Mouse (Mus musculus) megakaryocyte progenitor cell, adult 5-6 weeks (primary cell): ENCODE results near the gene Pex12. TPM values are rescaled to one million over a fixed set of nuclear protein-coding genes. Genes with fewer than 3 reads are reported as not detected.
"Not testable (repeated sequence)": the region's sequence is repeated elsewhere in the genome, so short reads cannot be mapped to it uniquely, and the experiment has no call there.

ENCODE experiments used
- ATAC-seq: replicated peaks from 2 replicates; pipeline ENCODE4 v1.8.0; 2016; ENCODE audit warnings: mild to moderate bottlenecking, moderate TSS enrichment, inconsistent platforms; ENCODE audit not compliant: poor library complexity
- total RNA-seq, 2 experiments: library from RNA; stranded (forward) in 1 of 2; stranded (reverse) in 1 of 2; fragments of 157-497, 149-512 nt in 1 of 2; fragments of 200-1000 nt in 1 of 2; gene quantifications; 2 replicates each; pipeline versions ENCODE4 v1.2.3 to v1.2.4; 2015 to 2017

Gene Pex12
- total RNA-seq (2015) (12.8 and 13.0 TPM in 2 replicates), total RNA-seq (2017) (4.7 and 8.7 TPM in 2 replicates)

DNA sequence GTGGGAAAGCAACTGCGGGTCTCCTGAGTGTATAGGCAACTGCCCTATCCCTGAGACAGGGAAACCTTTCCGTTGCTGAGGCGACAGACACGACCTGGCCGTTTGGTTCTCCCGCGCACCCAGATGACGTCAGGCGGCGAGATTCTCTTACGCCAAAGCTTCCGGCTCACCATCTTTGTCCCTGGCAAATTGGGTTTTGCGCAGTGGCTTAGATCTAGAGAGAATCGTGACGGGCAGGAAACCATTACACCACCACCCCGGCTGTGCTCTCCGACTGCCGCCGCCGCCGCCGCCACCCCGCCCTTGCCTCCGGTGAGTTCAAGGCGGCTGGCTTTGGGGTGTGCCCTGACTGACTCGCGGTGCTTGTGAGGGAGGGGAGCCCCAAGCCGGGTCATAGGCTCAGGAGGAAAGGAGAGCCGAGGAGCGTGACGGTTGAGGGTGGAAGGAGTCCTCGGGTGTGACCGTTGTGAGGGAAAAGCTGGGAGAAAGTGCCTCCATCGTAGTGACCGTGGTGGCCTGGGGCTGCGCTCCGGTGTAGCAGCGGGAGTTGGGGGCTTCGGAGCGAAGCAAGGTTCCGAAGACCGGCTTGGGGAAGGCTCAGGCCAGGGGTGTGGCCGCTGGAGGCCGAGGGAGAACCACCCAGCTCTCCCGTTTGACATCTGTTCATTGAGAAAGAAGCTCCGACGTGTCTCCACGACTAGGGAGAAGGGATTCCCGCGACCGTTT is at the start of gene Pex12:
Pex12 (minus strand) TSS at position 61 of the 726 bp plus-strand sequence.
- ATAC-seq = peak; percentile 70

DNA sequence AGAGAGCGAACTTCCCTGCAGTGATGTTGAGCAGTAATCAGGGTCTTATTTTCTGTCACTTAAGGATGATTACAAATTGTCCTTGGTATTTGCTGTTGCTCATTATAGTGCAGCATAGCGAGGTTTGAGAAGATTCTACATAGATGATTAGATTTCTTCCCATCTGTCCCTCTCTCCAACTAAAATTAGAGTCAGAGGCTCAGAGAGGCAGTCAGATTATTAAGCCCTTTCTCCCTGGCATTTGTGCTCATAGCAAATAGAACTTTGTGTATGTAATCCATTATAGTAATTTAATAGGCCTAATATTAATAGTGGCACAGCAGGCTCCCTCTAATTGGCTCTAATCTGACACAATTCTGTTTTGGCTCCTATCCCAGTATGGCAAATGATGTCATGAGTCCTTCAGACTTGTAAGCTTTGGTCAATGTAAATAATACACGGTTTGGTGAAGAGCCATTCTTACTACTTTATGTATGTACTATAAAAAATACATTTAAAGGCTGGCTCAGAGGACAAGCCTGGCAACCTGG is 39.4 kb upstream of the Pex12 start:
- no peak for ATAC-seq

DNA sequence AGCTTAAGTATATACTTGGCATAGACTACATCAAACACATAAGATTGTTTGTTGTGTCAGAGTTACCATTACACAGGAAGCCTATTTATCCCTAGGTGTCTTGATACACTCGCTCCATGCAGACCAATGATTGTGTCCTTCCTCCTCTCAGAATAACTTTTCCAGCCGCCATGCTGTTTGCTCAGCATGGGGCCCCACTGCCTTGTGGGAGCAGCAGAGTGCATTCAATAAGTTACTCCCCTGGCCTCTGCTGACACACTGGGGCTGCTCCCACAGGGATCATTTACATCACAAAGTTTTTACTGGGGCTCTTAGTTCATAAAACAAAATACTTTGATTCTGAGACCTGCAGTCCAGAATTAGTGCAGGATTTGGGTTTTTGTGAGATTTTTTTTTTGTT is 37.3 kb upstream of the Pex12 start:
- no peak for ATAC-seq

DNA sequence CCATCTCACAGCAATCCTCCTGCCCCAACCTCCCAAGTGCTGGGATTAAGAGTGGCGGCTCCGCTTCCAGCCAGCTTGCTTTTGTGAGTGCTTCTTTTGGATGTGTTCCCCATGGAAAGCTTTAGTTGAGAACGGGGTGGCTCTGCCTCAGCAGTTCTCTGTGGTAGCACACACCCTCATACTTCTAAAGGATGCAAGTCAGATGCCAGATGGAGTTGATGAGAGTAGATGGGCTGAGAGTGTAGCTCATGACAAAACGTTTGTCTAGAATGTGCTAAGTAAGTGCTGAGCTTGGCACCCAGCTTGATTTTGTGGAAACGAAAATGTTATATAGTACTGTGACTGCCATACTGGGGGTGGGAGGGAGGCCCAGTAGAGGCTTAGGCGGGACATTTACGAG is 33.4 kb upstream of the Pex12 start:
- no peak for ATAC-seq

DNA sequence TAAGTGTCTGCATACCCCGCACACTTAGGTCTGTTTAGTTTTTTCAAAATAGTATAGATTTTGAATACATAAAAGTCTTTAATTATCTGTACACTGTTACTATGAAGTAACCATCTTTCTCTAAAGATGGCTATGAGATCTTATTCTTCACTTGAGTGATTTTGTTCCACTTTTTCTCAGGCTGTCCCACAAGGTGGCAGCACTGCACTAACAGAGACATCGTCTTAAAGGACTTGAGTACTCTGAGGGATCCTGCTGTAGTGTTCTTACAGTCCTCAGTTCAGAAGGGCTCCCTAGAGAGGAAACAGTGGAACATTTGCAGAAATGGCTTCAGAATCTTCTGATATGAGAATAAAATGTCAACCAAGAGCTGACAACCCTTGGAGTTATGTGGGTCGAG is 25.0 kb upstream of the Pex12 start:
- ATAC-seq = peak; percentile 74

DNA sequence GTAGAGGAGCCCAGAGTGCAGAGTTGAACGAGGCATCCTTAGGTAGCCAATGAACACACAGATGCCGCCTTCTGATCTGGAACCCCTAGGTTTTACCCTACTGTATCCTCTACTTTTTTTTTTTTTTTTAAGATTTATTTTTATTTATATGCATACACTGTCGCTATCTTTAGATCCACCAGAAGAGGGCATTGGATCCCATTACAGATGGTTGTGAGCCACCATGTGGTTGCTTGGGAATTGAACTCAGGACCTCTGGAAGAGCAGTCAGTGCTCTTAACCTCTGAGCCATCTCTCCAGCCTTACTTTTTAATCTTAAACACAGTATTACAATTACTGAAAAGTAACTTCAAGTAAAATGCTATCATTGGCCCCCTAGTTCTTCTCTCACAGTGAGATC is 24.3 kb upstream of the Pex12 start:
- not testable (repeated sequence) for ATAC-seq

DNA sequence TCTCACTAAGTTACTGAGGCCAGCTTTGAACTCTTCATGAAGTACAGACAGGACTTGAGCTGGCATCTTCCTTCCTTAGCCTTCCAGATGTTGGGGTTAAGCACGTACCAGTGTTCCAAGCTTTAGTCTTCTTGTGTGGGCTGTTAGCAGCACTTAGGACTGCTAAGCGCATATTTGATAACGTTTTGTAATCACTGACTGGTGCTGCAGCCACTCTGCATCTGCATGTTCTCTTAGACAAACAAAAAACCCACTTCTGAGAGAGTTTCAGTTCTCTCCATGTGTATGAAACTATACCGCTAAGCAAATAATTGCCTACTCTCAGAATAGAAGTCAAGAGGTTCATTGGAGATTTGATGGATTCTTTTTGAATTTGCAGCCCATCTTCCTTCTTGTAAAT is 16.7 kb upstream of the Pex12 start:
- no peak for ATAC-seq

DNA sequence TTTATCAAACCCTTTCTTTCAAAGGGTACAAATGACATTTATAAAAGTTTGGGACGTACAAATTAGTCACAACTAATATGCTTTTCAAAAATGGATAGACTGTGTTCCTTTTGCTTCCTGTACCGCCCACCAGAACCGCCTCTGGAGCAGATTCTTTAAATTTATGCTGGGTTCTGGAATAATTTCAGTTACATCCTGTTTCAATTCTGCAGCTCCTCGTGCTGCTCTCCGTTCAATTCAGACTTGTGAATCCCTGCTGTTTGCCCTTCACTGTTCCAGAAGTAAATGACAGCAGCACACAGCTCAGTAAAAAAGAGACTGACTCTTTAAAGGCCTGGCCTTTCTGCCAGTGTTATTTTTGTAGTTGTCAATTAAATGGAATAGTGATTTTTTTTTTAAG is 10.1 kb upstream of the Pex12 start:
- ATAC-seq = no peak

DNA sequence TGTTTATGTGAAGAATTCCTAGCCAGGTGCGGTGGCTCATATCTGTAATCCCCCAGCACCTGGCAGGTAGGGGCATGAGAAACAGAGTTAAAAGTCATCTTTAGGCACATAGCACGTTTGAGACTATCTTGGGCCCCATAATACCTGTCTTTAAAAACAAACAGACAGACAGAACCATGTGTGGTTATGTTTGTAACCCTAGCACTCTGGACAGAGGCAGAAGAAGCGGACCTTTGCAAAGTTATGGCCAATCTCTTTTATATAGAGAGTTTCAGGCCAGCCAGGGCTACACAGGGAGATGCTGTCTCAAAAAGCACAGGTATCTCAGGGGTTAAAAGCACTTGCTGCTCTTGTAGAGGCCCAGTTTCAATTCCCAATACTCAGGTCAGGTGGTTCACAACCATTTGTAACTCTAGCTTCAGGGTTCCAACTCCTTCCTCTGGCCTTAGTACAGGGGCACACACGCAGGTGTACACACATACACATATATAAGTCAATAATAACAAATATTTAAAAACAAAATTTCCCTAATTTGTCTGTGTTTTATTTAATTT is 4.4 kb upstream of the Pex12 start:
- no peak for ATAC-seq

DNA sequence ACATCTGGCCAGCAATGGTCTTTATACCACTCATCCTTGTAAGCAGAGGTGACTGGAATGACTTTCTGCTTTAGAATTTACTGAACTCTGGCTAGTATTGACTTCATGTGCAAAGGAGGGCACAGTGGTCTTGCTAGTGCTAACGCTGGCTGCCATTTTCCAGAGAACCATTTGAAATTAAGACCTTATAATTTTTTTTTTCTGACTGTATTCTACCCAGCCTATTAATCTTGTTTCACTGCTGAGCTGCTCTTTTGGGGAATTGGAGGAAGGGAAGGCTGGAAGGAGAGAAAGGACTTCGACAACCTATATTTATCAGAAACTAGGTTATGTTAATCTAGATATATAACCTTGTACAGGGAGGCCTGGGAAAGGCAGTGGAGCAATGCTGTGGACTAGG is 2.1 kb upstream of the Pex12 start:
- ATAC-seq = no peak

DNA sequence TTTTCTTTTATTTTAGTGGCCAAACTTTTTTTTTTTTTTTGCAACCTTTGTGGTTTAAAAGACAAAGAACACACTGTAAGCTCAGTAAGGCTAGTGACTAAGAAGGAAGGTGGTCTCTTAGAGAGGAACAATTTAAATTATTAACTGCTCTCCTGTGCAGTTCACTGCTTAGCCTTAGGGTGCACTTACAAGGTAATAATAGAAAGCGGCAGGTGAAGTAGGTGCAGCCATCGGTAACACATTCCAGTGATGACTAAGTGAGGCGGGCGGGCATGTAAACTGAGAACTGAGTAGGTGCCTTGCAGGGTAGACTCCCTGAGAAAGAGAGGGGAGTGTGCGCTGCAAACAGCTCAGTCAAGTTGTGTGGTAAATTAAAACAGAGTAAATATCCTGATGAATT is 1.4 kb upstream of the Pex12 start:
- no peak for ATAC-seq

DNA sequence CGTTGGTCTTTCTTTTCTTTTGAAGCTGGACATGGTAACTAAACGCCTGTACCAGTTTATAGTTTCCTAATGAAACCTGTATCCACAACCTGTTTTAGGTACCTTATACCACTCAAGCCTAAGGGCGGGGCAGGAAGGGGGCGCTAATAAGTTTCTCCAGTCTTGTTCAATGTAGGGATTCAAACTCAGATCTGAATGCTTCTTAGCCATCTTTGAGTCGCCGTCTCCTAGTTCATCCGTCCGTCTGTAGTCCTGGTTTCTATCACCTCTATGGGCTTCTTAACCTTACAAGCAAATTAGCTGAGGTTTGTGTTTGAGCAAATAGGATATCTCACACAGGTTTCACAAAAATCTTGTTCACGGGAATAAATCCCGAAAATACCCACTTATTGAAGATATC is 262 bp downstream of the Pex12 start:
- ATAC-seq = no peak

DNA sequence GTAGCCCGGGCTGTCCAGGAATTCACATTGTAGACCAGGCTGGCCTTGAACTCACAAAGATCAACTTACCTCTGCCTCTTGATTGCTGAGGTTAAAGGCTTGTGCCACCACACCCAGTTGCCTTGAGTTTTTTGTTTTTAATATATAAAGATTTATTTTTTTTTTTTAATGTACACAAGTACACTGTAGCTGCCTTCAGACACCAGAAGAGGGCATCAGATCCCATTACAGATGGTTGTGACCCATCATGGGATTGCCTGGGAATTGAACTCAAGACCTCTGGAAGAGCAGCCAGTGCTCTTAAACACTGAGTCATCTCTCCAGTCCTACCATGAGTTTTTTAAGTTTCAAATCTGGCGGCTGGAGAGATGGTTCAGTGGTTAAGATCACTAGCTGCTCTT is 955 bp downstream of the Pex12 start:
- no peak for ATAC-seq

DNA sequence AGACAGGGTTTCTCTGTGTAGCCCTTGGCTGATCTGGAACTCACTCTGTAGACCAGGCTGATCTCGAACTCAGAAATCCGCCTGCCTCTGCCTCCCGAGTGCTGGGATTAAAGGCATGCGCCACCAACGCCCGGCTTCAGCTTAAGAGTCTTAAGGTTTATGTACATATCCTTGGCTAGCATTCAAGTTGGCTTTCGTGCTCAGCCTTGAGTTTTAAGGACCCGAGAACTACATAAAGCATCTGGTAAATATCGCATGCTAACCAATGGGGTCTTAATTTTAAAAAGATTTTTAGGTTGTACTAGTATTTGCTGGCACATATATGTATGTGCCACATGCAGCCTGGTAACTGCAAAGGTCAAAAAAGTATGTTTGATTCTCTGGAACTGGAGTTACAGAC is 2.7 kb downstream of the Pex12 start:
- no peak for ATAC-seq

DNA sequence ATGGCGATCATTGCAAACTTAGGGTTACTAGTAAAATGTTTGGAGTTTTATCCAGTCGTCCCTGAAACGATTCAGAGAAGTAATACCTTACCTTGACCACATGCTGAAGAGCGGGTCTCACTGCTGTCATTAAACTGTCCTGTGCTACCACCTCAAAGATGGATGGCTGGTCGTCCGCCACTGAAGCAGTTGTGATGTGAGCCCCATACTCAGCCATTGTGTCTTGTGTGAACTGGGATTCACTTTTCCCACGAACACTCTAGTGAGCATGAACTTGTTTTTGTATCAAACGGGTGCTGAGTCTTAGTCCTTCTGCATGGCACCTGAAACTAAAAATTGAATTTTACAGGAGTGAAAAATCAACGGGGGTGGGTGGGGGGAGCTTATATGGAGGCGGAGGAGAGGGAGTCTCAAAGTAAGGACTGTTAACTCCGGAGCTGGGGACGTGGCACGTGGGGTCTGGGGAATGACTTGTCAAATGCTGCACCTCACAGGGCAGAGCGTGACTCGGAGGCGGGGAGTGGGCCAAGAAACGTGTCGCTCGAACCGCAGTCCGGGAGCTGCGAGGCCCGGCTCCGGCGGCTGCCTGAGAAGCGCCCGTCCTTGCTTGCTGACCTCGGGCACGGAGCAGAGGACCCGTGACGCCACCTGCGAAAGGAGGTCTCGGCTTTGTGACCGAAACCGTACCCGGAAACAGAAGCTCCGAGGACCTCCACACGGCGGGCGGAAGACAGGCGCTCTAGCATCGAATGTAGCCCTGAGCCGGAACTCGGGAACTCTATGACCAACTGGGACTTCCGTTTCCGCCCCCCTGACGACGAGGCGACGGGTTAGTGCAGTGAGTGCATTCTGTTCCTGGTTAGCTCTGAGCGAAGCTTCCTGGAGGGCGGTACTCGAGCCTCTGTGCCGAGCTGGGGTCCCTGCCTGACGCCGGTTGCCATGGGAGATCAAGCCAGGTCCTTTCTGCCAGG is 3.9 kb downstream of the Pex12 start, which contains the start of gene Ap2b1:
Ap2b1 (plus strand) TSS at position 800 of the 971 bp plus-strand sequence.
- ATAC-seq = peak; percentile 79

DNA sequence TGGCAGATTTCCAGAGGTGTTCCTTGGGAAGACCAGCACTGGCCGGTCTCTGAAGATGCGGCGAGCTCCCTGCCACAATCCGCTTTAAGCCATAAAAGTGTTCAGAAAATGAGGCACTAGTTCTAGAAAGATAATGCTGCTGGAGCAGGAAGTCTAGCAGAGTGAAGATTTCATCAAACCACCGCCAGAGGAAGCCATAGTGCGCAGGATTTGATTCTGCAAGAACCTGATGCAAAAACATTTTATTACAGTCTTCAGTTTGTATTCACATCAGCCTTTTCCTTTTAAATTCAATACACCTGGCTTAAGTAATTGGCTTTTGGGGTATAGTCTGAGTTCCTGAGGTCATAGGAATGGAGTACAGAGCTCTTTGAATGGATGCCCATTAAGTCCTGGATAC is 4.6 kb downstream of the Pex12 start:
- no peak for ATAC-seq

DNA sequence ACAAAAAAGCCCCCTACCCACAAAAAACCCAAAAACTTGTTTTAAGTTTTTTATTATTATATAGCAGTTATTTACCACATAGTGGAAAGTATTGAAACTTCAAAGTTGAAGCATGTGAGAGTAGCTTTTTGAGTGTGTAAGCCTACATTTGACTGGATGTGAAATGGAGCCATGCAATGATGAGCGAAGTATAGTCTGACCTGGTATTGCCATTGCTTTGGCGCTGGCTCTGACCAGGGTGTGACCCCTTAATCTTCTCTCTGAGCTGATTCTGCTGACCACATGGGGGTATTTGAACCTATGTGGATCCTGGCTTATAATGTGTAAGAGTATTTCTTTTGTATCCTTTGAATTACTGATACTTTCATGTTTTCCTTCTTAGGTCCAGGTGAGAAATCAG is 8.3 kb downstream of the Pex12 start:
- ATAC-seq = no peak

DNA sequence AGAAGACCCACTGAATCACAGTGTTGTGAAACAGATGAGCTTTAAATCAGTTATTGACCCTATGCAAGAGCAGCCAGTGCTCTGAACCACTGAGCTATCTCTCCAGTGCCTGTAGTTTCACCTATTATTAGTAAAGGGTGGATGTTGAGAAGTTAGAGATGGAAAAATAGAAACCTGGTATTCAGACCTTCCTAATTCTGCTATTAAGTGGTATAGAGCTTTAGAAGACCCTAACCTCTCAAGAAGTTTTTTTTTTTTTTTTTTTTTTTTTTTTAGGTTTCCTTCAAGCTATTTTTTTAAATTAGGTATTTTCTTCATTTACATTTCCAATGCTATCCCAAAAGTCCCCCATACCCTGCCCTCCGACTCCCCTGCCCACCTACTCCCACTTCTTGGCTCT is 9.2 kb downstream of the Pex12 start:
- ATAC-seq = no peak

DNA sequence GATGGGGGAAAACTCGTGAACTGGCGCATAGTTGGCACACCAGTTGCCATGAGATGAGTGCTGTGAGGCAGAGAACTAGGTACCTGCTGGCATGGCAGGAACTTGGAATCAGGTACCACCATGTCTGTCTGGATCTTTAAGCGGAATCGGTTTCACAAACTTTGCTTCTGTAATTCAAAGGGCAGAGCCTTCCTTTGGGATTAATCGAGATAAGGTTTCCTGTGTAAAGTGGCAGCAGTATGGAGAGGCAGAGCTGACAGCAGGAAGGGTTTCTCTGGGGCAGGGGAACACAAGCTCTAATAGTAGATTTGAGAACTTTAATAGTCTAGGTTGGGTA is 10.2 kb downstream of the Pex12 start:
- no peak for ATAC-seq

DNA sequence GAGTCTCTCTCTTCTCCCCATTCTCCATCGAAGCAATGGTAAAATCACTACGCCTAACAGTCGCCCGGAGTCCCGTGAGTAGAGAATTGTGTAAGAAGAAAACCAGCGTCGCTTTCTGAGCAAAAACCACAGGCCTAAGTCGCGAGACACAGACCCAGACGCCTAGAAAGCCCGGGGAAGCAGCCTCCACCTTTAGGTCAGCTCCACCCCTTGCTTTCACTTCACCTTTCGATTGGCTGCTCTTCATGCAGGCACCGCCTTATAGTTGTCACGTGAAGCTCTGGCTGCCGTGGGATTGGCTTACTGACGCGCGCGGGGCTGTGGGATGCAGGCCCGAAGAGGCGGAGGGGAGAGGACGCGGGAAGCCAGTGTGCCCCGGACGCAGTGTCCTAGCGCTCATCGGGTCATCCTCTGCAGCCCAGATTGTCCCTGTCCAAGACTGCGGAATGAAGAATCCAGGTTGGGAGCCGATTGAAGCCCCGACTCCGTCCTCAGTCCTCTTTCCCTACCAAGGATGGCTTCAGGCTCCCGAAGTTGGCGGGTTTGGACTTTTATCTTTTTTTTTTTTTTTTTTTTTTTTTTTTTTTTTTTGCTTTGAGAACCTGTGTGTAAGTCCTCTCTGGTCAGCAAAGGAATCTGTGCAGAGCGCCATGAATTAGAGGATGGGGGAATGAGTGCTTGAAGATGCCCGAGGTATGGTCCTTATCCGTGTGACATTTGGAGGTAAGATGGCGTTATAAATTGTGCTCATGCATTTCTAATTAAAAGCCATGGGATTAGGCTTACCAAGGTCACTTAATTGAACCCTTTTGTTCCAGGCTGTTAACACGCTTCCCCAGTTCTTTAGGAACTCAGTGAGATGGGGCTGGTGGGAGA is 10.8 kb downstream of the Pex12 start:
- ATAC-seq = peak; percentile 98

DNA sequence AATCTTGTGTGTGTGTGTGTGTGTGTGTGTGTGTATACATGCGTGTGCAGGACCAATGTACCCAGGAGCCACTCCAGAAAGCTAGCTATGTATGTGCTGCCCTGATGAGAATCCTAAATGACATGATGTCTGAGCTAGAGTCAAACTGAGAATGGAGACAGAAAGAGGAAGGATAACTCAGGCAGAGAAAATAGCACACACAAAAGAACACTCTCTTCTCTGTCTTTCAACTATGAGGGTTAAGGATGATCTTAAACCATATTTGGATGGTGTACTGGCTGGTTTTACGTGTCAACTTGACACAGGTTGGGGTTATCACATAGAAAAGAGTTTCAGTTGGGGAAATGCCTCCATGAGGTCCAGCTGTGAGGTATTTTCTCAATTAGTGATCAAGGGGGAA is 12.8 kb downstream of the Pex12 start:
- ATAC-seq = no peak
